Mouse (Mus musculus) G1E (cell line): ENCODE measurements around the gene Rtn4rl1.

Experiments used
- CTCF ChIP-seq: IDR thresholded peaks from 2 replicates; pipeline ENCODE4 v1.5.1; 2012; ENCODE audit warnings: low read depth, low read length, inconsistent platforms, mixed read lengths
- GATA1 ChIP-seq: IDR thresholded peaks from 2 replicates; pipeline ENCODE4 v1.6.1; 2012; ENCODE audit warnings: borderline replicate concordance, low read length, inconsistent platforms, mixed read lengths
- GATA2 ChIP-seq: IDR thresholded peaks from 2 replicates; pipeline ENCODE4 v1.6.1; 2012; ENCODE audit warnings: low read depth, low read length, inconsistent platforms, borderline replicate concordance
- POLR2AphosphoS5 ChIP-seq: IDR thresholded peaks from 2 replicates; pipeline ENCODE4 v1.6.1; 2012; ENCODE audit warnings: low read depth, low read length, inconsistent platforms; ENCODE audit not compliant: insufficient replicate concordance

DNA sequence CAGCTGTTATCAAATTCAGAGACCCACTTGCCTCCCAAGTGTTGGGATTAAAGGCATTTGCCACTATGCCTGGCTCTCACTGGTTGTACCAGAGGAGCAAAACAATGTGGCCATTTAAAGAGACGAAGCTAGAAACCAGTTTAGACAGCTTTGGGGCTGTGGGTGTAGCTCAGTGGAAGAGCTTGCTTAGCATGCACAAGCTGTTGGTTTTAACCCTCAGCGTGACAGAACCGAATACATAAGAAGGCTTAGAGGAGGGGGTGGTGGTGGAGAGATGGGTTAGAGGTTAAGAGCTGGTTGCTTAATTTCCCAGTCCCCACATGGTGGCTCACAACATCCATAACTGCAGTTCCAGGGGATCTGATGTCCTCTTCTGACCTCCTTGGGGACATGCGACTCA, 115.1 kb downstream of the Rtn4rl1 start:
- TF ChIP-seq GATA1 = no peak
- no peak for TF ChIP-seq CTCF
- TF ChIP-seq POLR2AphosphoS5 = no peak
- no peak for TF ChIP-seq GATA2
